Mouse (Mus musculus) forebrain, embryonic 14.5 days (tissue): Measurements from ENCODE around the gene Yipf6. TPM values are rescaled to one million over a fixed set of nuclear protein-coding genes. Genes with fewer than 3 reads are reported as not detected.
A peak's percentile ranks its signal among the peaks of the same experiment; 100 is the strongest.
"Not testable (repeated sequence)": the region's sequence is repeated elsewhere in the genome, so short reads cannot be mapped to it uniquely, and the experiment has no call there.

Source experiments
- ATAC-seq: fragments of 200-750 bp; cut with Nextera tagmentation; 2 replicates; pipeline ENCODE4 v1.8.0; 2017; ENCODE audit warnings: mild to moderate bottlenecking, moderate library complexity
- DNase-seq: peaks from one replicate; pipeline ENCODE4 v3.0.0-alpha.2; 2015; ENCODE audit warnings: low spot score
- H3K27ac ChIP-seq: fragments of 300-500 bp; sonication (generic); 2 replicates; pipeline ENCODE4 v1.5.1; 2014; ENCODE audit warnings: low read depth, mild to moderate bottlenecking, control low read depth, low read length, moderate library complexity
- H3K27me3 ChIP-seq: fragments of 300-500 bp; sonication (generic); replicated peaks from 2 replicates; pipeline ENCODE4 v1.6.1; 2014; ENCODE audit warnings: low read length, control low read depth, mixed read lengths; ENCODE audit not compliant: control insufficient read depth, insufficient read depth
- H3K36me3 ChIP-seq: fragments of 300-500 bp; sonication (generic); 2 replicates; pipeline ENCODE4 v1.6.1; 2014; ENCODE audit warnings: low read length, control low read depth; ENCODE audit not compliant: control insufficient read depth, insufficient read depth
- H3K4me1 ChIP-seq: fragments of 300-500 bp; sonication (generic); 2 replicates; pipeline ENCODE4 v1.6.1; 2014; ENCODE audit warnings: antibody characterized with exemption, low read length, control low read depth; ENCODE audit not compliant: control insufficient read depth, insufficient read depth
- H3K4me2 ChIP-seq: fragments of 300-500 bp; sonication (generic); 2 replicates; pipeline ENCODE4 v1.6.1; 2014; ENCODE audit warnings: mild to moderate bottlenecking, control low read depth, low read length
- H3K4me3 ChIP-seq: fragments of 300-500 bp; sonication (generic); 2 replicates; pipeline ENCODE4 v1.5.1; 2014; ENCODE audit warnings: low read depth, low read length, control low read depth
- H3K9ac ChIP-seq: fragments of 300-500 bp; sonication (generic); 2 replicates; pipeline ENCODE4 v1.6.1; 2014; ENCODE audit warnings: mild to moderate bottlenecking, low read length, control low read depth, moderate library complexity
- H3K9me3 ChIP-seq: fragments of 300-500 bp; sonication (generic); replicated peaks from 2 replicates; pipeline ENCODE4 v1.6.1; 2016; ENCODE audit warnings: low read length, control low read depth, mixed read lengths; ENCODE audit not compliant: control insufficient read depth
- WGBS: fragments of 180-500 bp; shearing (Covaris S2); extraction: QIAGEN DNeasy Blood & Tissue Kit; methylation state at CpG from one replicate; pipeline ENCODE4 v1.1.7; 2014; 5-methylcytosine and 5-hydroxymethylcytosine counted together
- polyA plus RNA-seq: library from polyadenylated mRNA; unstranded; fragments of >200 nt; fragmentation: Nextera tagmentation; extraction: Ambion mirVana; gene quantifications from 2 replicates; pipeline ENCODE4 v1.2.1, GENCODE M21; 2014

Yipf6 gene
- polyA plus RNA-seq, 1 experiment from 2014 or later, result 13.2 TPM

- DNase-seq (peak; percentile 94), ATAC-seq (peak; percentile 89)
- peak overlapping the region; percentile 66 for H3K9ac ChIP-seq
- H3K27ac ChIP-seq, result peak overlapping the region; percentile 86
- H3K4me1 ChIP-seq, result no peaks in the 10 kb centered on the region
- H3K36me3 ChIP-seq, result 0 out of 2 replicates have a peak, but pooled peaks cover 8% of the 10 kb centered on the region
- 37% methylated on average over 56 of the region's 57 CpGs for WGBS
- peak overlapping the region; percentile 57 for H3K4me2 ChIP-seq
- H3K9me3 ChIP-seq, result no peaks in the 10 kb centered on the region
- H3K27me3 ChIP-seq, result no peaks in the 10 kb centered on the region
- peak overlapping the region; percentile 53 for H3K4me3 ChIP-seq
These were observed 1.6 kb downstream of the Yipf6 start for GRCm38 (mm10) chrX:98937555-98938294.

GRCm38 (mm10) chrX:98953941-98954340, 17.8 kb downstream of the Yipf6 start:
- Histone ChIP-seq H3K9me3 (no peaks in the 10 kb centered on the region), H3K36me3 (no peaks in the 10 kb centered on the region), H3K27me3 (no peaks in the 10 kb centered on the region), H3K27ac (no peak overlapping the region), H3K4me2 (no peak overlapping the region), H3K4me1 (no peaks in the 10 kb centered on the region), H3K4me3 (no peak overlapping the region), H3K9ac (no peak overlapping the region)
- DNase-seq (peak; percentile 65), ATAC-seq (no peak)
- WGBS, result 26% methylated on average over 6 of the region's 6 CpGs

DNA sequence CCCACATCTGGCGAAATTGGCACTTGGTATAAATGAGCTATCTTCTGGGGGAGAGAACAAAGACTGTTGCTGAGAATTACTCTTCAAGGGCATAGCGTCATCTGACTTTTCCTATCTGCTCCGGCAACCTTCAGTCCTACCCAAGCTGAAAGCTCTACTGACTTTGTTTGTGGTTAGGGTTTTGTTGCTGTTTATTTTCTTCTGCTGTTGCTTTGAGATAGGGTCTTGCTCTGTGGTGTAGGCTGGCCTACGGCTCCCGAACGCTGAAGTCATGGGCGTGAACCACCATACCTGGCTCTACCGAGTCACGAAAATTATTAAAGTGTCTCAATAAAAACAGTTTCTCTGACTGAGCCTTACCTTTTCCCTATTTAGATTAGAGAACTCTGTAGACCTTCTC, 22.2 kb downstream of the Yipf6 start:
- Histone ChIP-seq H3K9me3 (no peaks in the 10 kb centered on the region), H3K27me3 (no peaks in the 10 kb centered on the region), H3K27ac (no peak overlapping the region), H3K4me2 (no peak overlapping the region), H3K9ac (no peak overlapping the region), H3K4me3 (no peak overlapping the region), H3K4me1 (no peaks in the 10 kb centered on the region), H3K36me3 (no peaks in the 10 kb centered on the region)
- DNase-seq, result no peak
- 89% methylated on average over 9 of the region's 9 CpGs for WGBS
- no peak for ATAC-seq

DNA sequence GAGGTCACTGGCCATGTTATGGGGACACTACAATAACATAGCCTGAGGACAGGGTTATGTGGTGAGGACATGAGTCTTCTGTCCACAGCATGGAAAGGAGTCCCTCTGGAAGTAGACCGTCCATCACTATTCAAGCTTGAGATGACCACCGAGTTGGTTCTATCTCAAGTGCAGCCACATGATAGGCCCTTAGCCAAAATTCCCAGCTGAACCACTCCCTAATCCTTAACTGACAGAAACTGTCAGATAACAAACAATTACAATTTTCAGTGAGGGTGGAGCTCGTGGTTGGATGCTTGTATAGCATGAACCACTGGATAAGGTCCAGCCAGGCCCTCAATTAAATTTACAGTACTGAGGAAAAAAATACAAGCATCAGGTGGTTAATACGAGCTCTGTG, 22.9 kb downstream of the Yipf6 start:
- ATAC-seq, result no peak
- 77% methylated on average over 4 of the region's 4 CpGs for WGBS

DNA sequence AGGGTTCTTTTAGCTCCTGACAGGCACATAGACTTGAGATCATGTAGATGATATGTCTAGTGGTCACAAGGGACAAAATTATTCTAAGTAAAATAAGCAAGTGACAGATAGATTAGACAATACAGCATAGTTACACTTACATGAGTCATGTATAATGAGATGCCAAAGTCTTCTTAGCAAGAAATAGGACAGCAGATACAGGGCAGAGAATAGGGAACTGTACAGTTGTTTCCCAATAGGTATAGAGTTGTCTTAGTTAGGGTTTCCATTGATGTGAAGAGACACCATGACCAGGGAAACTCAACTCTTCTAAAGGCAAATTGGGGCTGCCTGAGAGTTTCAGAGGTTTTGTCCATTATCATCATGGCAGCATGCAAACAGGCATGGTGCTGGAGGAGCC, 27.6 kb downstream of the Yipf6 start:
- DNase-seq, result no peak

More for the DNA sequence above, 22.9 kb downstream of the Yipf6 start:
- H3K27ac ChIP-seq, result no peak overlapping the region
- DNase-seq, result no peak
- H3K36me3 ChIP-seq, result no peaks in the 10 kb centered on the region
- no peaks in the 10 kb centered on the region for H3K27me3 ChIP-seq
- H3K9ac ChIP-seq, result no peak overlapping the region
- no peak overlapping the region for H3K4me2 ChIP-seq
- H3K9me3 ChIP-seq, result no peaks in the 10 kb centered on the region
- no peaks in the 10 kb centered on the region for H3K4me1 ChIP-seq
- no peak overlapping the region for H3K4me3 ChIP-seq

GRCm38 (mm10) chrX:98964513-98964912, 28.4 kb downstream of the Yipf6 start:
- Histone ChIP-seq H3K9ac (no peak overlapping the region), H3K27ac (no peak overlapping the region), H3K36me3 (no peaks in the 10 kb centered on the region), H3K4me3 (no peak overlapping the region), H3K4me2 (no peak overlapping the region), H3K9me3 (no peaks in the 10 kb centered on the region), H3K4me1 (no peaks in the 10 kb centered on the region), H3K27me3 (no peaks in the 10 kb centered on the region)
- DNase-seq (no peak), ATAC-seq (no peak)

More for the DNA sequence above, 27.6 kb downstream of the Yipf6 start:
- Histone ChIP-seq H3K36me3 (no peaks in the 10 kb centered on the region), H3K4me2 (no peak overlapping the region), H3K27ac (no peak overlapping the region), H3K4me1 (no peaks in the 10 kb centered on the region), H3K9ac (no peak overlapping the region), H3K9me3 (no peaks in the 10 kb centered on the region), H3K27me3 (no peaks in the 10 kb centered on the region), H3K4me3 (no peak overlapping the region)
- no peak for ATAC-seq

DNA sequence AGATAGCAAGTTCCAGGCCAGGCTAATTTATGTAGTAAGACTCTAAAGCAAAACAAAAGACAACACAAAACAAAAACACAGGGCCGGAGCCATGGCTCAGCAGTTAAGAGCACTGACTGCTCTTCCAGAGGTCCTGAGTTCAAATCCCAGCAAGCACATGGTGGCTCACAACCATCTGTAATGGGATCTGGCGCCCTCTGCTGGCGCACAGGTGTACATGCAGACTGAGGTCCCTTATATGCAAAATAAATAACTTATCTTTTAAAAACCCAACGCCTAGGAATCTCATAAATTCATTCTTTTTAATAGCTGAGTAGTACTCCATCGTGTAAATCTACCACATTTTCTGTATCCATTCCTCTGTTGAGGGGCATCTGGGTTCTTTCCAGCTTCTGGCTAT, 50.5 kb downstream of the Yipf6 start:
- DNase-seq, H3K4me2 ChIP-seq, H3K9ac ChIP-seq, H3K36me3 ChIP-seq, H3K9me3 ChIP-seq, H3K4me3 ChIP-seq, H3K4me1 ChIP-seq, H3K27me3 ChIP-seq, H3K27ac ChIP-seq, ATAC-seq: not testable (repeated sequence)
- WGBS, result 53% methylated on average over 5 of the region's 5 CpGs

DNA sequence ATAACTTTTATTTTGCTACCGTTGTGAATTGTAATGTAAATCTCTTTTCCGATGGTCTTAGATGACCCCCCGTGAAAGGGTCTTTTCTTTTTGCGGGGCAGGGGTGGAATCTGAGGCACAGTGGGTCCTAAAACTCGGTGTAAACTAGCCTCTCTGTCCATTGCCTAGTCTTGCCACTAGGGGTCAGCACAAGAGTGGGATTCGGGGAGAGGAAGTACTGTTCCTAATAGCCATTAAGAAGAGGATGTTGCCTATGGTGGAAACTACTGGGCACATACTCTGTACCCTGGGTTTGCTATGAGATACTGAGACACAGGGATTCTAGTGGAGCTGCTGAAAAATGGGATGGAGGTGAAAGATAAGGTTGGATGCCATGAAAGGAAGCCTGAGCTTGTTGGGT, 53.5 kb downstream of the Yipf6 start:
- Histone ChIP-seq H3K4me1 (no peaks in the 10 kb centered on the region), H3K9ac (no peak overlapping the region), H3K4me3 (no peak overlapping the region), H3K4me2 (no peak overlapping the region), H3K27ac (no peak overlapping the region), H3K27me3 (no peaks in the 10 kb centered on the region), H3K36me3 (no peaks in the 10 kb centered on the region), H3K9me3 (no peaks in the 10 kb centered on the region)
- no peak for ATAC-seq
- DNase-seq, result peak; percentile 51
- 56% methylated on average over 6 of the region's 6 CpGs for WGBS
